Mouse (Mus musculus) hindbrain, embryonic 11.5 days (tissue): Measurements from ENCODE around the gene Rtn4ip1. TPM values are rescaled to one million over a fixed set of nuclear protein-coding genes. Genes with fewer than 3 reads are reported as not detected.
"Not testable (repeated sequence)": the region's sequence is repeated elsewhere in the genome, so short reads cannot be mapped to it uniquely, and the experiment has no call there.

Experiments used
- ATAC-seq: fragments of 200-750 bp; cut with Nextera tagmentation; 2 replicates; pipeline ENCODE4 v1.8.0; 2017; ENCODE audit warnings: mild to moderate bottlenecking, moderate TSS enrichment, moderate library complexity; ENCODE audit not compliant: low FRiP score
- DNase-seq: peaks from one replicate; pipeline ENCODE4 v3.0.0-alpha.2; 2015; ENCODE audit warnings: low spot score
- H3K27ac ChIP-seq: fragments of 300-500 bp; sonication (generic); 2 replicates; pipeline ENCODE4 v1.5.1; 2014; ENCODE audit warnings: mild to moderate bottlenecking, low read depth, low read length
- H3K27me3 ChIP-seq: fragments of 300-500 bp; sonication (generic); 2 replicates; pipeline ENCODE4 v1.6.1; 2014; ENCODE audit warnings: mild to moderate bottlenecking, low read length, moderate library complexity, mixed read lengths; ENCODE audit not compliant: control insufficient read depth, insufficient read depth
- H3K36me3 ChIP-seq: fragments of 300-500 bp; sonication (generic); 2 replicates; pipeline ENCODE4 v1.6.1; 2014; ENCODE audit warnings: mild to moderate bottlenecking, low read length, moderate library complexity, mixed read lengths; ENCODE audit not compliant: control insufficient read depth, insufficient read depth
- H3K4me1 ChIP-seq: fragments of 300-500 bp; sonication (generic); replicated peaks from 2 replicates; pipeline ENCODE4 v1.6.1; 2014; ENCODE audit warnings: low read length, mixed read lengths; ENCODE audit not compliant: control insufficient read depth, insufficient read depth
- H3K4me2 ChIP-seq: fragments of 300-500 bp; sonication (generic); replicated peaks from 2 replicates; pipeline ENCODE4 v1.6.1; 2014; ENCODE audit warnings: mild to moderate bottlenecking, low read depth, low read length
- H3K4me3 ChIP-seq: fragments of 300-500 bp; sonication (generic); 2 replicates; pipeline ENCODE4 v1.5.1; 2014; ENCODE audit warnings: low read depth, low read length
- H3K9ac ChIP-seq: fragments of 300-500 bp; sonication (generic); 2 replicates; pipeline ENCODE4 v1.6.1; 2014; ENCODE audit warnings: low read depth, low read length
- H3K9me3 ChIP-seq: fragments of 300-500 bp; sonication (generic); 2 replicates; pipeline ENCODE4 v1.6.1; 2016; ENCODE audit warnings: low read length; ENCODE audit not compliant: control insufficient read depth
- WGBS: fragments of 180-500 bp; shearing (Covaris S2); extraction: QIAGEN DNeasy Blood & Tissue Kit; methylation state at CpG from one replicate; pipeline ENCODE4 v1.1.7; 2014; 5-methylcytosine and 5-hydroxymethylcytosine counted together
- polyA plus RNA-seq: library from polyadenylated mRNA; unstranded; fragments of >200 nt; fragmentation: Nextera tagmentation; extraction: Ambion mirVana; gene quantifications from 2 replicates; pipeline ENCODE4 v1.2.1, GENCODE M21; 2014

Rtn4ip1 gene
- polyA plus RNA-seq, 1 experiment from 2014 or later, result 20.0 TPM

GRCm38 (mm10) chr10:43964943-43965342 lies 63.3 kb downstream of the Rtn4ip1 start:
- Histone ChIP-seq H3K9me3 (no peaks in the 10 kb centered on the region), H3K27ac (no peak overlapping the region), H3K4me1 (no peaks in the 10 kb centered on the region), H3K9ac (no peak overlapping the region), H3K4me2 (no peak overlapping the region), H3K4me3 (no peak overlapping the region), H3K27me3 (no peaks in the 10 kb centered on the region), H3K36me3 (no peaks in the 10 kb centered on the region)
- ATAC-seq (no peak), DNase-seq (no peak)
- WGBS, result 75% methylated on average over 2 of the region's 2 CpGs

DNA sequence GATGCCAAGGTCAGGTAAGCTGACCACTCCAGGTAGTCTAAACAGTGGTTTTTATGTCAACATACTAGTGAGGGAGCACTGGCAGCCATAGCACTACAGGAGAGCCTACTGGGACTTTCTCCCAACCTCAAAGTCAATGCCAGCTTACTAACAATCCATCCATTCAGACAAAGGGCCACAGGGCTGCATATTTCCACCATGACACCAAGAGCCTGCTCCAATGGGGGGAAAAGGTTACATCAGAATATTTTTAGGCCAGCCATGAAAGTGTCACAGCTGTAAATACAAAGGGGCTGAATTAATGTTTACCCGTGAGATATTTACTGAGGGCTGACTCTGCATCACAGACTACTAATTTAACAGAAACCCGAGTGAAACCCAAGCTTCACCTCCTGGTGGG lies 71.6 kb downstream of the Rtn4ip1 start:
- Histone ChIP-seq H3K9ac (no peak overlapping the region), H3K27me3 (no peaks in the 10 kb centered on the region), H3K27ac (no peak overlapping the region), H3K36me3 (no peaks in the 10 kb centered on the region), H3K9me3 (no peaks in the 10 kb centered on the region), H3K4me1 (no peaks in the 10 kb centered on the region), H3K4me2 (no peak overlapping the region), H3K4me3 (no peak overlapping the region)
- DNase-seq, result no peak
- no peak for ATAC-seq
- 64% methylated on average over 2 of the region's 2 CpGs for WGBS

DNA sequence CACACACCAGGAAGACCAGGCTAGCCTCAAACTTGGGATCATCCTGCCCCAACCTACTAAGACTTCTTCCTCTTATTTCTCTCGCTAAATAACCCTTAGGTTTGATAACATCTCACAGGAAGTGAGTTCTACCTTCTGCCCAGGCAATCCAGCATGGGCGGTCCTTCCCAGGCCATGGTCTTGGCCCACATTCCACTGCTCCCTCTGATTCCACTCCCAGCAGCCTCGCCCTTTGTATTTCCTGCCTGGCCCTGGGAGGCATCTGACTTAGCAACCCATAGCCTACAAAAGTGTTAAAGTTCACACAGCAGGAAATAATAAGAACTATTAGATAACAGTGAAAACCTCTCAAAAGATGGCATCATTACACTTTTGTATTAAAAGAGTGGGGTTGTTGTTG lies 75.7 kb downstream of the Rtn4ip1 start:
- Histone ChIP-seq H3K36me3 (no peaks in the 10 kb centered on the region), H3K4me3 (no peak overlapping the region), H3K27me3 (no peaks in the 10 kb centered on the region), H3K4me2 (no peak overlapping the region), H3K9ac (no peak overlapping the region), H3K4me1 (no peaks in the 10 kb centered on the region), H3K27ac (no peak overlapping the region), H3K9me3 (no peaks in the 10 kb centered on the region)
- DNase-seq, result no peak
- no peak for ATAC-seq
- 66% methylated on average over 3 of the region's 3 CpGs for WGBS

GRCm38 (mm10) chr10:43980080-43980479 lies 78.5 kb downstream of the Rtn4ip1 start:
- Histone ChIP-seq H3K4me3 (no peak overlapping the region), H3K4me1 (no peaks in the 10 kb centered on the region), H3K27ac (no peak overlapping the region), H3K4me2 (no peak overlapping the region), H3K9me3 (no peaks in the 10 kb centered on the region), H3K36me3 (no peaks in the 10 kb centered on the region), H3K9ac (no peak overlapping the region), H3K27me3 (no peaks in the 10 kb centered on the region)
- DNase-seq (no peak), ATAC-seq (no peak)
- WGBS, result 84% methylated on average over 1 of the region's 1 CpGs

GRCm38 (mm10) chr10:43980742-43981141 lies 79.1 kb downstream of the Rtn4ip1 start:
- not testable (repeated sequence) for H3K4me3 ChIP-seq, H3K4me1 ChIP-seq, ATAC-seq, DNase-seq, H3K9me3 ChIP-seq, H3K36me3 ChIP-seq, H3K9ac ChIP-seq, H3K27ac ChIP-seq, H3K27me3 ChIP-seq, H3K4me2 ChIP-seq
- WGBS, result 96% methylated on average over 3 of the region's 3 CpGs

GRCm38 (mm10) chr10:43982470-43982869 lies 80.9 kb downstream of the Rtn4ip1 start:
- Histone ChIP-seq H3K36me3 (no peaks in the 10 kb centered on the region), H3K4me1 (no peaks in the 10 kb centered on the region), H3K27me3 (no peaks in the 10 kb centered on the region), H3K9me3 (no peaks in the 10 kb centered on the region), H3K4me3 (no peak overlapping the region), H3K9ac (no peak overlapping the region), H3K4me2 (no peak overlapping the region), H3K27ac (no peak overlapping the region)
- 93% methylated on average over 6 of the region's 6 CpGs for WGBS
- ATAC-seq (no peak), DNase-seq (no peak)

GRCm38 (mm10) chr10:43983241-43983640 lies 81.6 kb downstream of the Rtn4ip1 start:
- no peak overlapping the region for H3K9ac ChIP-seq
- ATAC-seq (no peak), DNase-seq (no peak)
- H3K27me3 ChIP-seq, result no peaks in the 10 kb centered on the region
- H3K4me3 ChIP-seq, result no peak overlapping the region
- 88% methylated on average over 5 of the region's 5 CpGs for WGBS
- no peak overlapping the region for H3K27ac ChIP-seq
- H3K4me1 ChIP-seq, result no peaks in the 10 kb centered on the region
- H3K9me3 ChIP-seq, result no peaks in the 10 kb centered on the region
- no peaks in the 10 kb centered on the region for H3K36me3 ChIP-seq
- no peak overlapping the region for H3K4me2 ChIP-seq

- Histone ChIP-seq H3K27me3 (no peaks in the 10 kb centered on the region), H3K27ac (no peak overlapping the region), H3K4me1 (no peaks in the 10 kb centered on the region), H3K4me3 (no peak overlapping the region), H3K9ac (no peak overlapping the region), H3K9me3 (no peaks in the 10 kb centered on the region), H3K4me2 (no peak overlapping the region), H3K36me3 (no peaks in the 10 kb centered on the region)
- ATAC-seq (no peak), DNase-seq (no peak)
- 89% methylated on average over 2 of the region's 2 CpGs for WGBS
Measured at GRCm38 (mm10) chr10:43983866-43984265, 82.3 kb downstream of the Rtn4ip1 start.

DNA sequence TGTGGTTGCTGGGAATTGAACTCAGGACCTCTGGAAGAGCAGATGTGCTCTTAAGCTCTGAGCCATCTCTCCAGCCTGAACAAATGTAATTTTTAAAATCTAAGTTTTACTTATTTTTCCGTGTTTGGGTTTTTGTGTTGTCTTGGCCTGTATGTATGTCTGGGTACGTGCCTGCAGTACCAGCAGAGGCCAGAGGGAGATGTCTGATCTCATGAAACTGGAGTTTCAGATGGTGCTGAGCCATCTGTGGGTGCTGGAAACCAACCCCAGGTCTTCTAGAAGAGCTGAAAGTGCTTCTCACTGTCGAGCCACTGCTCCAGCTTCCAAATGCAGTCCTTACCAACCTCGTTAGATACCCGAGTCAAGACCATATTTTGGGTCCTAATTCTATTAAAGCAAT lies 89.7 kb downstream of the Rtn4ip1 start:
- H3K9ac ChIP-seq, result no peak overlapping the region
- no peaks in the 10 kb centered on the region for H3K4me1 ChIP-seq
- DNase-seq (no peak), ATAC-seq (no peak)
- no peak overlapping the region for H3K4me3 ChIP-seq
- no peak overlapping the region for H3K27ac ChIP-seq
- H3K27me3 ChIP-seq, result no peaks in the 10 kb centered on the region
- no peak overlapping the region for H3K4me2 ChIP-seq
- H3K9me3 ChIP-seq, result no peaks in the 10 kb centered on the region
- WGBS, result 95% methylated on average over 5 of the region's 5 CpGs
- no peaks in the 10 kb centered on the region for H3K36me3 ChIP-seq
